Mouse (Mus musculus): ENCODE data around the gene Tmed1. TPM values are rescaled to one million over a fixed set of nuclear protein-coding genes. Genes with fewer than 3 reads are reported as not detected.
"Not testable (repeated sequence)": the region's sequence is repeated elsewhere in the genome, so short reads cannot be mapped to it uniquely, and the experiment has no call there.

Gene Tmed1
- total RNA-seq, 2 experiments from 2014 or later = 13.7 to 15.0 TPM

DNA sequence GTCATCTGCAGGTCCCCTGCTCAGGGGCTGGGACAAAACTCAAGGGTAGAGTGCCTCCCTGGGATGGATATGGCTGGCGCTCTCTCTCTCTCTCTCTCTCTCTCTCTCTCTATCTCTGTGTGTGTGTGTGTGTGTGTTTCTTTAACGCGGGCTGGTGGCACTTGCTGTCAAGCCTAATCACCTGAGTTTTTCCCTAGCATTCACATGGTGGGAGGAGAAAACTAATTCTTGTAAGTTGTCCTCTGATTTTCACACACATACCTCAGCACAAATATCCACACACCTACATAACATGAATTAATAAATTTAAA lies 16.5 kb upstream of the Tmed1 start:
- DNase-seq (ENCODE audit: low spot score in 2 of 2) = no peak

DNA sequence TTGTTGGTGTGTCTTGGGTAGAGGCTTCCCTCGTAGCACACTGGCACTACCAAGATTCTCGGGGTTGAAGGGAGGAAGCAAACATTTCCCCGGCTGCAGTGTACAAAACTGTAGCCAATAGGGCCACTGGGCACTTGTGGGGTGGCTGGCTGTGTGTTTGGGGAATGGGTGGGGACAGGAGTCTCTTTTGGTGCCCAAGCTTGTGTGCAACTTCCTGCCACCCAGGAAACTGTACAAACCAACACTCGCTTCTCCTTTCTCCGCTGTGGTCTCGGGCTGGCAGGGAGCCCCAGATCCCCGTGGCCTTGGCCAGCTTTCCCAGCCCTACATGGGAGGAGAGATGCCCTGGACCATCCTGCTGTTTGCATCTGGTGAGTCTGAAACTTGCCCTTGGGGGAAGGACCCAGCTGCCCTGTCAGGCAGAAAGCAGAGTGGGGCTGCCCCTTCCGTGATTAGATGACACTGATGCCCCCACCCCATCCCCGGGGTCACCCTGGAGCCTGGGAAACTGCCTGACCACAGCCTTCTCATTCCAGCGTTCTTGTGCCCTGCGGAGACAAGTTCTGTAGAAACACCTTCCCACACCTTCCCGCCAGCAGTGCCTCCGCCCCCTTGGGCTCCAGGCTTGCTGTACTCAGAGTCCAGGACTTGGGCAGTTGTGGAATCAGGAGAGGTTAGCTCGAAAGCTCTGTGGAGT lies 16.0 kb upstream of the Tmed1 start, which contains the start of gene AB124611:
Gene AB124611, plus strand, starts transcription at position 240 of the 697 bp plus-strand sequence.
- DNase-seq (ENCODE audit: low spot score in 2 of 2) = no peak

DNA sequence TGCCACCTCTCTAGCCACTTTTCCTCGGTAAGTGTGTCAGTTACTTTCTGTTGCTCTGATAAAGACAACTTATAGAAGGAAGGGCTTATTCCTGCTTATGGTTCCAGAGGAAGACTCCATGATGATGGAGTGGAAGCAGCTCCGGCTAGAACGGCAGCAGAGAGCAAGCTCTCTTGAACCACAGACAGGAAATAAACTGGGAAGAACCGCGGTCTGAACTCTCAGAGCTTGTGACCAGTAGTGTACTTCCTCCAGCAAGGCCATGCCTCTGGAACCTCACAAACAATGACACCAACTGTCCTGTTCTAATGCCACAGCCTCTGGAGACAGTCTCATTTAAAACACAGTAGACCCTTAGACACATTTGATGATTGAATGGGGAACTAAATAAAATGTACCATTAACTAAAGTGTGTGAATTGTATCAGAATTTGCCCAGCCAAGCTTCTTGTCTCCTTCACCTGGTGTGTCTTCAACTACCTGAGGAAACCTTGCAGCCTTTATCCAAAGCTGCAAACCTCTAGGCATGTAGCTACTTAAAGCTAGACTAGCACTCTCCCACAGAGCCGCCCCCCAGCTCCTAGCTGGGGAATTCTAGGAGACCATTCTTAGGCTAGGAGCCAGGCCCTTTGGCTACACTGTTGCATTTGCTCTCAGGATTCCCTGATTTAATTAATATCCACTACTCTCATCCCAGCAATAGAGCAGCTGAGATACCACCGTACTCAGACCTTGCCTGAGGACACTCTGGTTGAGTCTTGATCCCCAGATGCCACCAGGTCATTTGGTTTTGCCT lies 15.3 kb upstream of the Tmed1 start:
- no peak for DNase-seq (ENCODE audit: low spot score in 2 of 2)

DNA sequence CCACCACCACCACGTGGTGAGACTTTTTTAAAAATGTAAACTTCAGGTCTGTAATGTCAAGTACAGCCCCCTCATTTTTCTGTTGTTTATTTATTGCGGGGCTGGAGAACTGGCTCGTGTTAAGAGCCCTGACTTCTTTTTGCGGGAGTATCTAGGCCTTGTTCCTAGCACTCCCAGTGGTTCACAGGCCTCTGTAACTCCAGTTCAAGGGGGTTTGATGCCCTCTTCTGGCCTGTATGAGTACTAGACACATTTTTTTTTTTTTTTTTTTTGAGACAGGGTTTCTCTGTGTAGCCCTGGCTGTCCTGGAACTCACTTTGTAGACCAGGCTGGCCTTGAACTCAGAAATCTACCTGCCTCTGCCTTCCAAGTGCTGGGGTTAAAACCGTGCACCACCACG lies 8.6 kb upstream of the Tmed1 start:
- DNase-seq (ENCODE audit: low spot score in 2 of 2) = not testable (repeated sequence)

DNA sequence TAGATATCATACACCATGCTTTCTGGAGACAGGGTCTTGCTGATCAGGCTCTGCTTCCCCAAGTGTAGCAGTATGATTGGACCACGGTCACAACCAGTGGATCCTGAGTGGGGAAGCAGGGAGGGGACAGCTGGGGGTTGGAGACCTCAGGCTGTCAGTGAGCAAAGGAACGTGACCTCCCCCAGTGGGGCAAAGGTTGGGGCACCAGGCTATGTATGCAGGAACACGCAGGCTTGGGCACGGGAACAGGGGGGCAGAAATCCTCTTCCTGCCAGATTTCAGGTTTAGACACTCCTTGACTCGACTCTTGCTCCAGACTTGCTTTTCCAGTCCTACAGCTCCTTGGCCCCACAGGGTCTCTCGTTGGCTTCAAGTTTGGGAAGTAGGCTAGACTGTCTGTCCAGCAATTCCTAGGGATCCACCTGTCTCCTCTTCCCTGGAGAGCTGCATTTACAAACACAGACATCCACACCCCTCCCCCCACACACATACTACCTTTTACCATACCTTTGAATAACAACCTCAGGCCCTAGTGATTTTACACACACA lies 8.0 kb upstream of the Tmed1 start:
- DNase-seq (ENCODE audit: low spot score in 2 of 2) = no peak

DNA sequence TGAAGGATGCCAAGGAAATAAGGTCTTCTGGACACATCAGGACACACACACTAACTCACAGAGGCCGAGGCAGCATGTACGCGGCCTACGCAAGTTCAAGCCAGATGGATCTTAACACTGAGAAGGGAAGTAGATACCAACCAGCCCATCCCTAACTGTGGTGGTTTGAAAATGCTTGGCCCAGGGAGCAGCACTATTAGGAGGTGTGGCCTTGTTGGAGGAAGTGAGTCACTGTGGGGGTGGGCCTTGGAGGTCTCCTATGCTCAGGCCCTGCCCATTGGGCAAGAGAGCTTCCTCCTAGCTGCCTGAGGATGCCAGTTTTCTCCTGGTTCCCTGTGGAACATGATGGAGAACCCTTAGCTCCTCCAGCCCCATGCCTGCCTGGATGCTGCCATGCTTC lies 3.4 kb upstream of the Tmed1 start:
- no peak for DNase-seq (ENCODE audit: low spot score in 2 of 2)

DNA sequence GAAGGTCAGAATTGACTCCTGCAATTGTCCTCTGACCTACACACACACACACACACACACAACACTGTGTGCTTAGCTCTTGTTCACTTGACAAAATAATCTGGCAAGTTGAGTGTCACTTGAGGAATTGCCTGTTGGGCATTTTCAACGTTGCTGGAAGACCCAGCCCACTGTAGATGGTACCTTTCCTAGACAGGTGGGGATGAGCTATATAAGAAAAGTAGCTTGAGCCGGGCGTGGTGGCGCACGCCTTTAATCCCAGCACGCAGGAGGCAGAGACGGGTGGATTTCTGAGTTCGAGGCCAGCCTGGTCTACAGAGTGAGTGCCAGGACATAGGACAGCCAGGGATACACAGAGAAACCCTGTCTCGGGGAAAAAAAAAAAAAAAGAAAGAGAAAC lies 1.0 kb upstream of the Tmed1 start:
- DNase-seq (ENCODE audit: low spot score in 2 of 2) = no peak

DNA sequence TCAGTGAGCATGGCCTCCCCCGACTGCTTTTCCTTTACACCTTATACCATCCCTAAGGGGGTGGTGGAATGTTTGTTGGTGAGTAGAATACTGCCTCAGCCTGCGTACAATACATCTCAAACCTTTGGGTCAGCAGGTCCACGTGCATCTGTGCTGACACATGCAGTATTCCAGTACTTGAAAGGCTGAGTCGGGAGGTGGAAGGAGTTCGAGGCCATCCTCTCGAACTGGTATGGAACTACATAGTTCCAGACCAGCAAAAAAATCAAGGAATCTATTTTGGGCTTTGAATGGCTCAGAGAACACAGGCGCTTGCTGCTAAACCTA lies 600 bp upstream of the Tmed1 start:
- DNase-seq (ENCODE audit: low spot score in 2 of 2) = no peak

DNA sequence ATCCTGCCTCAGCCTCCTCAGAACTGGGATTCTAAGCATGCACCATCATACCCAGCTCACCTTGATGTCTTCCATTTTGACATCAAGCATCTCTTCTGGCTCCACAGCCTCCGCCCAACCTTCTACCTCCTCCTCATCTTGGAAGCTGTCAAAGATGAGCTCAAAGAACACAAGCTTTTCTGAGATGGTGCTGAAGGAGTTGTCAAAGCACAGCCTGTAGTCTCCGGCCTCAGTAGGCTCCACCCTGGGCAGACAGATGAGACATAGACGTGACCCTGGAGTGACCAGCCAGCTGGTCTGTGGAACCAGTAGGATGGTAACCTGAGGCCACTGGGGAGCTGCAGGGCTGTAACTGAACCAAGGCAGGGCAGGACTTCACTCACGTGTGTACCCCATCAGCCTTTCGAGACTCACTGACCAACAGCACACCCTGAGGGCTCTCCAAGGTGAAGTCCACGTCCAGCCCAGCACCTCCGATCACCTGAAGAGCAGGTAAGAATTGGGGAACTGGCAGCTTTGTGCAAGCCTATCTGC lies 1.1 kb downstream of the Tmed1 start:
- no peak for DNase-seq (ENCODE audit: low spot score in 2 of 2)

DNA sequence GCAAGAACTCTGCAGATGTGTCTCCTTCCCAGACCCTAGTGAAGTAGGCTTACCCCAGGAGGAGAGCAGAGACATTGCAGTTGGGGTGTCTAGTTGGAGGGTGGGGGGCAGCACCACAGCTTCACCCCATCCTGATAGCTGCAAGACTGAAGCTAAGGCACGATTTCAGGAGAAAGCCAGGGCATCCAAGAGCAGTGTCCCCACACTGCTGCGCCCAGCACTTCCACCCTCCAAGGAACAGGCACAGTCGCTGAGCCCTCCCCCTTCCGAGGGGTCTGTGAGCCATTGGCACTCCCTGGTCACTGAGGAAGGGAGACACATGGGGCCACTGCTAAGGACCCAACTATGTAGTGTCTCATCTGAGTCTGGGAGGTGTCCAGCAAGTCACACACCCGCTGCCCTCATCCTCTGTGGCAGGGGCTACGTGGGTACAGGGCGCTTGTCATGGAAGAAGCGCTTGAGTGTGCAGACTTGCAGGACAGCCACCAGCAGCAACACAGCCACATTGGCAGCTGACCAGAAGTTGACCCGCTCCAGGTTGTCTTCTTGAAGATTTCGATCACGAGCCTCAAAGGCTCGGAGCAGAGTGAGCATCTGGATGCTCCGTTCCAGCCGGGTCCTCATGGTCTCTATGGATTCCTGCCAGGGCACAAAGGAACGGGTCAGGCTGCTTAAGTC lies 2.2 kb downstream of the Tmed1 start:
- no peak for DNase-seq (ENCODE audit: low spot score in 2 of 2)

DNA sequence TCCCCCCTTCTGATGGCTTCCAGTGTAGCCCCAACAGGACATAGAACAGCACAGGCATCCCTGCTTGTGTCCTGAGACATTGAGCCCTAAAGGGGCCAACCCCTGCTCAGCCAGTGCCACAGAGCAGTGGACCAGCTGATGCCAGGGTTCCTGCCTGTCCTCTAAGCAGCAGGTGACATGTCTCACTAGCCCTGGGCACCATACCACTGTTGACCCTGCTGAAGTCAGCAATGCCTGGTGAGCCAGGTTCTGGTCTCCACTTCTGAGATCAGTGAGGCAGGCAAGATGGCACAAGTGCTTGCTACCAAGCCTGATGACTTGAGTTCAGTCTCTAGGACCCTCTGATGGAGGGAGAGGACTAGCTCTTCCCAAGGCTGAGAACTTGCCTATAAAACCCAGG lies 4.3 kb downstream of the Tmed1 start:
- DNase-seq (ENCODE audit: low spot score in 2 of 2) = no peak

DNA sequence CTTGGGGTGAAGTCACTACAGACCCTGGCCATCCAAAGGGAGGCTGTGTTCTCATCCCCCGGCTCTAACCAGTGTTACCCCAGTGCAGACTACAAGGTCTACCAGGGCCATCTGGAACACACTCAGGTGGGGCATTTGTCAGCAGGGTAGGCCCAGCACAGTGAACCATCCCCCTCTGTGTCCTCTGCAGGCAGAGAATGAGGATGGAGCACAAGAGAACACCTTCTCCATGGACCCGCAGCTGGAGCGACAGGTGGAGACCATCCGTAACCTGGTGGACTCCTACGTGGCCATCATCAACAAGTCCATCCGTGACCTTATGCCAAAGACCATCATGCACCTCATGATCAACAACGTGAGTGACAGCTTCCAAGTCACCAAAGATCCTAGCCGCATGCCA lies 6.7 kb downstream of the Tmed1 start:
- no peak for DNase-seq (ENCODE audit: low spot score in 2 of 2)

DNA sequence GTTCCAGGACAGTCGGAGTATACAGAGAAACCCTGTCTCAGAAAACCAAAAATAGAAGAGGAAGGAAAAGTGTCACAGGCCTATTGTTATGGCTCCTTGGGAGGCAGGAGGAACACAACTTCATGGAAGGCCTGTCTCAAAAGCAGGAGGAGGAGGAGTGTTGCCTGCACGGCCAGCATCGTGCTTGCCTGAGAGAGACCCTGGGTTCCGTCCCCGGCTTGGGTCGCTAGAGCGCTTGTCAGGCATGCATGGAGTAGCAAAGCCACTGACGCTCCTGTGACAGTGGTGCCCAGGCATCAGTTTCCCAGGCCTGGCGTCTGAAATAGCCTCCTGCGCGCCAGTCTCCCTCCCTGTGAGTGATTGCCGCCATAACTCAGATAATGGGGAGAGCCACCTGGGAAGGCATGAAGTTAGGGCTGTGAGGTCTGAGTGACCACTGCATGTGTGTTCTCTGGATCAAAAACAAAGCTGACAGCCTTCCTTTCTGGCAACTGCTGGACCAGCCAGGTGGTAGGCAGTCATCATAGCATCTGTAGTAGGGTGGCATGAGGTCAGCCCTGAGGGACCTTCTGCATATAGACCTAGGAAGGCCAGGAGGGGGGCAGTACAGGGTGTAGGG lies 11.7 kb downstream of the Tmed1 start:
- no peak for DNase-seq (ENCODE audit: low spot score in 2 of 2)

DNA sequence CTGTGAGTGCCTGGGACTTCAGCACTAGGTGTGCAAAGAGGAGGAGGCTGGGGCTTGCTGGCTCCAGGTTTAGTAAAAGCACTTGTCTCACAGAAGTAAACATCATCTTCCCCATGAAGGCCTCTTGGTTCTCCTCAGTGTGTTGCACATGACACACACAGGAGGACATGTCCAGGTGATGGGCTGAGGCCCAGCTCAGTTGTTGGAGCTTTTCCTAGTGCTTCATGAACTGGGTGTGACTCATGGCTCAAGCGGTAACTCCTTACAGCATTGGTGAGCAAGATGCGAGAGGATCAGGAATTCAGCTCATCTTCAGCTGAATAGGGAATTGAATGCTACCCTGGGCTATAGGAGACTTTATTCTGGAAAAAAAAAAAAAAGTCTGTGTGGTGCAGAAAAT lies 12.4 kb downstream of the Tmed1 start:
- no peak for DNase-seq (ENCODE audit: low spot score in 2 of 2)

DNA sequence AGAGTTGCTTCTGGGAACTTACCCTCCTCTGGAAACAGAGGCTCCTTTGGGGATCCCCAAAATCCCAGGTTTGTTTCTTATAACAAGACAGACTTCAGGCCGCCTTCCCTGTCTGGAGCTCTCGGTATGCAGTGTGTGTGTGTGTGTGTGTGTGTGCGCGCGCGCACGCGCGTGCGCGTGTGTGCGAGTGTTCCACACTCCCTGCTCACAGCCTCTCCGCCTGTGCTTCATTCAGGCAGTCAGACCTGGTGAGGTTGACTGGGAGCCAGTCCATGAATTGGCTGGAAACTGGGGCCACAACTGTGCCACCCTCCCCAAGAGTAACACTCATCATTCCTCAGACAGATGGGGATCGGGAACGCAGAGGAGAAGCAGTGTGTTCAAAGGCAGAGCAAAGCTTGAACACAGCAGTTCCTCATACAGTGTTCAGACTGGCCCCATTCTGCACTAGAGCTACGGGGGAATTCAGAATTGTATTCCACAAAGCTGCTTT lies 13.0 kb downstream of the Tmed1 start:
- DNase-seq (ENCODE audit: low spot score in 2 of 2) = peak; percentile 40 to 45

DNA sequence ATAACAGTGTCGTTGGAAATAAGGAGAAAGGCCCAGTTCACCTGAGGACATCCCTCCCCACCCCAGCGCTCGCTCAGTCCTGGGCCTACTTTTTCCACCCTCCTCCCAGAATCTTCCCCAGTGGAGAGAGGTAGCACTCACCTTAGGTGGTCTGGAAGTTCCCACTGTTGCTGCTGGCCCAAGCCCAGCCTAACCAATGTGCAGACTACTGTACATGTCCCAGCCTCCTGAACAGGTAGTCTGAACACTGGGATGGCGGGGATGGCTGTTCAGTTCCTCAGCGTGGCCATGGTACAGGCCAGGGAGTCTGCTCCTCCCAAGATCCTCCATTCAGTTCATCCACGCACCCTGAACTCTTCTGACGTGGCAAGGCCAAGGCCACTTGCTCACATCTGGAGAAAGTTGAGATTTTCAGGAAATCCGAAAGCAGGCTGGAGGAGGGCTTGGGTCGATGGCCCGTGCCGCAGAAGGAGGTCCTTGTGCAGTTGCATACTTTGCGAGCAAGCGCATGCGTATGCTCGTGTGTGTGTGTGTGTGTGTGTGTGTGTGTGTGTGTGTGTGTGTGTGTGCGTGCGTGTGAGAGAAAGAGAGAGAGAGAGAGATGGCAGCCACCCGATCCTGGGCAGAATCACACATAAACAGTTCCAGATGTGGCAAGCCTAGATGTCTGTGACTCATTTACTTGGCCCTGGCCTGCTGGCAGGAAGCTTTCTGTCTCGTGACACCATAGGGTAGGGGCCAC lies 13.6 kb downstream of the Tmed1 start:
- DNase-seq (ENCODE audit: low spot score in 2 of 2) = no peak

DNA sequence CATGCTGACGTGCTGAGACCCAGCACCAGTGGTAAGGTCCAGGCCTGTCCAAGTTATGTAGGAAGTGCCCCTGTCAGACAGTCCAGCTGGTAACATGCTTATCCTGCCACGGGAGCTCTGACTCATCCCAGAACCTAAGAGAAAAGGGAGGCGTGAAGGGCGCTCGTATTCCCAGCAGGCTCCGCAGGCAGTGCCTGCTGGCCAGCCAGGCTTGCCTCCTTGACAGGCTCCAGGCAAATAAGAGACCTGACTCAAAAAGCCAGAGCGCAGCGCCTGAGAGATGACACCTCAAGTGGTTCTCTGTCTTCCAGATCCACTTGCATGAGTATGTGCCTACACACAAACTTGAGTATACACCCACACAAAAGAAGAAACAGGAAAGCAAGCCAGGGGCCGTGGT lies 15.3 kb downstream of the Tmed1 start:
- no peak for DNase-seq (ENCODE audit: low spot score in 2 of 2)

DNA sequence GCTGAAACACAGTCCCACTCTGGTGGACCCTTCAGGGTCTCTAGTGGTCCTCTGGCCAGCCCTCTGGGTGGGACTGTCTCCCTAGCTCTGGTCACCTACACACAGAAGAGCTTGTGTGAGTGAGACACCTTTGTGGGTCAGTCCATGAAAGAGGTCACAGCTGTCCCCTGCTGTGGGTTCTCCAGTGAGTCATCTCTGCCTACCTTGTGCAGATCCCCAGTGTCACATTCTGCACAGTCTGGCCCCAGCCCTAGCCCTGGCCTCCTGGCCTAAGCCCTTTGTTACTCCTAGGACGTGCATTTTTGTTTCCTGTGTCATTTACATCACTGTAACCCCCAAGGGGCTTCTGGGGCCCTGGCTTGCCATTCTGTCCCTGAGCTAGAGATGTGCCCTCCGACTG lies 16.1 kb downstream of the Tmed1 start:
- DNase-seq (ENCODE audit: low spot score in 2 of 2) = no peak

DNA sequence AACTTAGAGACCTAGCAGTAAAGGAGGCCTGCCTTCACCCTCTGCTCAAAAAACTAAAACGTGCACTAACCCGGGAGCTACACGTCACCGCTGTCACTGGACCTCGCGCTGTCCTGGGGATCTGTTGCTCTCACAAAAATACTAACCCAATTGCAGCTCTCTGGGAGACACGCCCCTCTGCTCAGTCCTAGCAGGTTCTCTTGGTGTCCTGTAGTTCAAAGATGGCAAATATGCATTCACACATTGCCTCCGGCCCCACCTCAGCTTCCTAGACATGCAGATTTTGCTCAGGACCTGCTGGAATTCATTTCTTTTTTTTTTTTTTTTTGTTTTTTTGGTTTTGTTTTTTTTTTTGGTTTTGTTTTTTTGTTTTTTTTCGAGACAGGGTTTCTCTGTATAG lies 19.4 kb downstream of the Tmed1 start:
- no peak for DNase-seq (ENCODE audit: low spot score in 2 of 2)

DNA sequence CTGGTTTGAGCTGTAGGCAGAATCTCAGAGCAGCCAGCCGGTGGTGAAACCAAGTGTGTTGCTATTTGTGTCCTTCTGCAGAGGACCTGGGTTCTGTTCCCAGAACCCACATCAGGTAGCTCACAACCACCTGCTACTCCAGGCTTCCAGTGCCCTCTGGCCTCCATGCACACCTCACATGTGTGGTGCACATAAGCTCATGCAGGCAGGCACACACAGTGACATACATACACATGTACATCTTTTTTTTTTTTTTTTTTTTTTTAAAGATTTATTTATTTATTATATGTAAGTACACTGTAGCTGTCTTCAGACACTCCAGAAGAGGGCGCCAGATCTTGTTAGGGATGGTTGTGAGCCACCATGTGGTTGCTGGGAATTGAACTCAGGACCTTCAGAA lies 21.8 kb downstream of the Tmed1 start:
- DNase-seq (ENCODE audit: low spot score in 2 of 2) = not testable (repeated sequence)

DNA sequence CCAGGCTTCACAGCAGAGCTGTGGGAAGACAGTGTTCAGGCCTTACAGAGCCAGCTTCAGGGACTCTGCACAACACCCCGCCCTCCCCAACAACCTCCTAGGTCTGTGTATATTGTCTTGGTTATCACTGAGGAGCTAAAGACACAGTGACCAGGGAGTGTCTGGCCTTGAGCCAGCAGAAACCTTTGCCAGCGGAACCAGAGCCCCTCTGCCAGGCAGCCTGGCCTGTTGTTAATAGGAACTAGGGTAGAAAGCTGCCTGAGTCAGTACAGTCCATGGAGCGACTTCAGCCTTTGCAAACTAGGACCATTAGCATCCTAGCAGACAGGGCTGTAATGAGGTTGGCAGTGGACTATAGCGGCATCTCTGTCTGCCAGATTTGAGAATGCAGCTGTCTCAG lies 26.0 kb downstream of the Tmed1 start:
- DNase-seq (ENCODE audit: low spot score in 2 of 2) = no peak
